Mouse (Mus musculus): ENCODE results near the gene Ppfibp2. TPM values are rescaled to one million over a fixed set of nuclear protein-coding genes. Genes with fewer than 3 reads are reported as not detected.

Gene Ppfibp2
- polyA plus RNA-seq, 1 experiment: 1.6 TPM

- Histone ChIP-seq H3K36me3 (replicated peaks; ENCODE audit: low read length) (no peaks in the 10 kb centered on the region), H3K4me3 (replicated peaks) (no peak overlapping the region), H3K27me3 (replicated peaks) (peaks cover 4% of the 10 kb centered on the region), H3K9me3 (no peaks in the 10 kb centered on the region), H3K4me1 (no peaks in the 10 kb centered on the region)
- TF ChIP-seq FLI1 (IDR thresholded peaks at IDR 0.05; ENCODE audit: low read length): no peak
- no peak for TF ChIP-seq GATA1 (IDR thresholded peaks at IDR 0.05; ENCODE audit: borderline replicate concordance, low read length)
Measured at GRCm38 (mm10) chr7:107602913-107603312, 7.9 kb downstream of the Ppfibp2 start.

- peaks cover 7% of the 10 kb centered on the region; the same call in 1 of the 2 replicates for H3K9me3 ChIP-seq
- no peak for TF ChIP-seq FLI1 (IDR thresholded peaks at IDR 0.05; ENCODE audit: low read length)
- no peak for TF ChIP-seq GATA1 (IDR thresholded peaks at IDR 0.05; ENCODE audit: borderline replicate concordance, low read length)
- peaks cover 6% of the 10 kb centered on the region; the same call in 1 of the 2 replicates for H3K4me1 ChIP-seq
- peaks cover 2% of the 10 kb centered on the region for H3K27me3 ChIP-seq (replicated peaks)
- H3K4me3 ChIP-seq (replicated peaks): no peak overlapping the region
- no peaks in the 10 kb centered on the region for H3K36me3 ChIP-seq (replicated peaks; ENCODE audit: low read length)
Measured at GRCm38 (mm10) chr7:107607766-107608165, 12.8 kb downstream of the Ppfibp2 start.

GRCm38 (mm10) chr7:107609622-107610255 lies 14.7 kb downstream of the Ppfibp2 start:
- TF ChIP-seq GATA1 (IDR thresholded peaks at IDR 0.05; ENCODE audit: borderline replicate concordance, low read length) (no peak), FLI1 (IDR thresholded peaks at IDR 0.05; ENCODE audit: low read length) (no peak)
- H3K36me3 ChIP-seq (replicated peaks; ENCODE audit: low read length): no peaks in the 10 kb centered on the region
- peaks cover 7% of the 10 kb centered on the region; the same call in 1 of the 2 replicates for H3K9me3 ChIP-seq
- H3K27me3 ChIP-seq (replicated peaks): no peaks in the 10 kb centered on the region
- no peak overlapping the region for H3K4me3 ChIP-seq (replicated peaks)
- H3K4me1 ChIP-seq: peaks cover 6% of the 10 kb centered on the region; the same call in 1 of the 2 replicates

- TF ChIP-seq FLI1 (IDR thresholded peaks at IDR 0.05; ENCODE audit: low read length) (no peak), GATA1 (IDR thresholded peaks at IDR 0.05; ENCODE audit: borderline replicate concordance, low read length) (no peak)
- Histone ChIP-seq H3K36me3 (replicated peaks; ENCODE audit: low read length) (no peaks in the 10 kb centered on the region), H3K4me1 (peaks cover 6% of the 10 kb centered on the region; the same call in 1 of the 2 replicates), H3K27me3 (replicated peaks) (no peaks in the 10 kb centered on the region), H3K4me3 (replicated peaks) (no peak overlapping the region), H3K9me3 (peaks cover 7% of the 10 kb centered on the region; the same call in 1 of the 2 replicates)
Measured at GRCm38 (mm10) chr7:107610880-107611279, 15.9 kb downstream of the Ppfibp2 start.

- TF ChIP-seq GATA1 (IDR thresholded peaks at IDR 0.05; ENCODE audit: borderline replicate concordance, low read length): no peak
- no peak for TF ChIP-seq FLI1 (IDR thresholded peaks at IDR 0.05; ENCODE audit: low read length)
Measured at GRCm38 (mm10) chr7:107618028-107618992, 23.3 kb downstream of the Ppfibp2 start.

GRCm38 (mm10) chr7:107619225-107619624 lies 24.2 kb downstream of the Ppfibp2 start:
- Histone ChIP-seq H3K36me3 (replicated peaks; ENCODE audit: low read length) (no peaks in the 10 kb centered on the region), H3K4me3 (replicated peaks) (no peak overlapping the region), H3K27me3 (replicated peaks) (no peaks in the 10 kb centered on the region), H3K4me1 (peaks cover 5% of the 10 kb centered on the region; the same call in 1 of the 2 replicates), H3K9me3 (no peaks in the 10 kb centered on the region)
- TF ChIP-seq FLI1 (IDR thresholded peaks at IDR 0.05; ENCODE audit: low read length) (no peak), GATA1 (IDR thresholded peaks at IDR 0.05; ENCODE audit: borderline replicate concordance, low read length) (no peak)

More at GRCm38 (mm10) chr7:107618028-107618992, 23.3 kb downstream of the Ppfibp2 start:
- Histone ChIP-seq H3K4me3 (replicated peaks) (no peak overlapping the region), H3K4me1 (peaks cover 5% of the 10 kb centered on the region; the same call in 1 of the 2 replicates), H3K36me3 (replicated peaks; ENCODE audit: low read length) (no peaks in the 10 kb centered on the region), H3K27me3 (replicated peaks) (no peaks in the 10 kb centered on the region), H3K9me3 (no peaks in the 10 kb centered on the region)

- no peak overlapping the region for H3K4me3 ChIP-seq (replicated peaks)
- TF ChIP-seq GATA1 (IDR thresholded peaks at IDR 0.05; ENCODE audit: borderline replicate concordance, low read length) (no peak), FLI1 (IDR thresholded peaks at IDR 0.05; ENCODE audit: low read length) (no peak)
- peaks cover 5% of the 10 kb centered on the region; the same call in 1 of the 2 replicates for H3K4me1 ChIP-seq
- no peaks in the 10 kb centered on the region for H3K36me3 ChIP-seq (replicated peaks; ENCODE audit: low read length)
- H3K27me3 ChIP-seq (replicated peaks): no peaks in the 10 kb centered on the region
- no peaks in the 10 kb centered on the region for H3K9me3 ChIP-seq
Measured at GRCm38 (mm10) chr7:107620137-107620536, 25.1 kb downstream of the Ppfibp2 start.

GRCm38 (mm10) chr7:107624432-107624831 lies 29.4 kb downstream of the Ppfibp2 start:
- Histone ChIP-seq H3K36me3 (replicated peaks; ENCODE audit: low read length) (no peaks in the 10 kb centered on the region), H3K9me3 (no peaks in the 10 kb centered on the region), H3K27me3 (replicated peaks) (no peaks in the 10 kb centered on the region), H3K4me3 (replicated peaks) (no peak overlapping the region), H3K4me1 (peaks cover 5% of the 10 kb centered on the region; the same call in 1 of the 2 replicates)
- TF ChIP-seq FLI1 (IDR thresholded peaks at IDR 0.05; ENCODE audit: low read length): no peak
- no peak for TF ChIP-seq GATA1 (IDR thresholded peaks at IDR 0.05; ENCODE audit: borderline replicate concordance, low read length)

GRCm38 (mm10) chr7:107625061-107625460 lies 30.1 kb downstream of the Ppfibp2 start, which contains the start of gene 5330417H12Rik:
5330417H12Rik (minus strand) TSS chr7:107625161.
- TF ChIP-seq FLI1 (IDR thresholded peaks at IDR 0.05; ENCODE audit: low read length) (no peak), GATA1 (IDR thresholded peaks at IDR 0.05; ENCODE audit: borderline replicate concordance, low read length) (no peak)
- no peaks in the 10 kb centered on the region for H3K27me3 ChIP-seq (replicated peaks)
- H3K4me1 ChIP-seq: peaks cover 5% of the 10 kb centered on the region; the same call in 1 of the 2 replicates
- no peaks in the 10 kb centered on the region for H3K36me3 ChIP-seq (replicated peaks; ENCODE audit: low read length)
- H3K9me3 ChIP-seq: 0 out of 2 replicates have a peak, but pooled peaks cover under 1% of the 10 kb centered on the region
- H3K4me3 ChIP-seq (replicated peaks): no peak within 1 kb of the TSS
